Mouse (Mus musculus) CH12.LX (cell line): ENCODE measurements at regions not wholly inside any gene's neighbourhood (a gene's known extent, or its start where the extent isn't known, plus 50 kb on each side); places are given as distances from the start of the nearest gene placed in this dataset.

Experiments used
- DNase-seq: peaks from one replicate; pipeline ENCODE4 v3.0.0-alpha.2; 2013; ENCODE audit errors: extremely low read depth
- H3K27ac ChIP-seq: 2 replicates; pipeline ENCODE4 v1.5.1; 2012; ENCODE audit warnings: low read depth, mild to moderate bottlenecking, control low read depth, moderate library complexity; ENCODE audit not compliant: insufficient read depth
- H3K27me3 ChIP-seq: replicated peaks from 2 replicates; pipeline ENCODE3; 2012; ENCODE audit warnings: inconsistent platforms
- H3K36me3 ChIP-seq, 2 experiments: replicated peaks in 1 of 2; 2 replicates each; pipeline versions ENCODE3 to v1.6.1; 2012; ENCODE audit warnings: inconsistent platforms in 1 of 2, low read length in 1 of 2, mild to moderate bottlenecking in 1 of 2, mixed read lengths in 1 of 2, moderate library complexity in 1 of 2; ENCODE audit not compliant: control insufficient read depth in 1 of 2, insufficient read depth in 1 of 2
- H3K4me1 ChIP-seq, 2 experiments: 2 replicates each; pipeline ENCODE4 v1.6.1; 2012; ENCODE audit warnings: inconsistent platforms in 1 of 2, moderate library complexity in 1 of 2; ENCODE audit not compliant: insufficient read depth in 2 of 2, control insufficient read depth in 1 of 2
- H3K4me2 ChIP-seq: 2 replicates; pipeline ENCODE4 v1.6.1; 2012; ENCODE audit warnings: low read depth, mild to moderate bottlenecking, control low read depth; ENCODE audit not compliant: poor library complexity, insufficient read depth, severe bottlenecking
- H3K4me3 ChIP-seq, 3 experiments: fragments of 150-350 bp in 1 of 3; sonication (generic) in 1 of 3; replicated peaks in 1 of 3; 2 replicates each; pipeline versions ENCODE3 to v1.5.1; 2011 to 2012; ENCODE audit warnings: low read depth in 2 of 3, low read length in 2 of 3, mild to moderate bottlenecking in 2 of 3, moderate library complexity in 2 of 3, control low read depth in 1 of 3, improper control_type of control experiment in 1 of 3, inconsistent platforms in 1 of 3, mixed read lengths in 1 of 3; ENCODE audit not compliant: poor library complexity in 1 of 3
- H3K79me2 ChIP-seq: replicated peaks from 2 replicates; pipeline ENCODE4 v1.6.1; 2012; ENCODE audit warnings: mild to moderate bottlenecking, moderate library complexity; ENCODE audit not compliant: control insufficient read depth, poor library complexity, insufficient read depth, severe bottlenecking; ENCODE audit errors: extremely low read depth
- H3K9ac ChIP-seq: 2 replicates; pipeline ENCODE4 v1.6.1; 2012; ENCODE audit warnings: low read depth, mild to moderate bottlenecking, control low read depth, moderate library complexity; ENCODE audit not compliant: insufficient read depth
- H3K9me3 ChIP-seq: replicated peaks from 2 replicates; pipeline ENCODE3; 2012; ENCODE audit warnings: low read length, inconsistent platforms, mixed read lengths
- BHLHE40 ChIP-seq: IDR thresholded peaks from 2 replicates; pipeline ENCODE4 v1.6.1; 2011; ENCODE audit warnings: mild to moderate bottlenecking, low read depth, low read length, improper control_type of control experiment
- CHD1 ChIP-seq: IDR thresholded peaks from 2 replicates; pipeline ENCODE4 v1.6.1; 2012; ENCODE audit warnings: low read depth, low read length, improper control_type of control experiment, inconsistent platforms
- CHD2 ChIP-seq: IDR thresholded peaks from 2 replicates; pipeline ENCODE4 v1.6.1; 2011; ENCODE audit warnings: low read length, improper control_type of control experiment
- ETS1 ChIP-seq: conservative IDR thresholded peaks from 2 replicates; pipeline ENCODE4 v1.6.1; 2012; ENCODE audit warnings: low read depth, mild to moderate bottlenecking, inconsistent platforms, low read length, improper control_type of control experiment, moderate library complexity
- GABPA ChIP-seq: IDR thresholded peaks from 2 replicates; pipeline ENCODE4 v1.6.1; 2012; ENCODE audit warnings: low read depth, low read length, improper control_type of control experiment, inconsistent platforms; ENCODE audit not compliant: insufficient replicate concordance
- IRF4 ChIP-seq: IDR thresholded peaks from 2 replicates; pipeline ENCODE4 v1.6.1; 2014; ENCODE audit warnings: low read depth, mild to moderate bottlenecking, inconsistent platforms, low read length, improper control_type of control experiment
- JUND ChIP-seq: conservative IDR thresholded peaks from 2 replicates; pipeline ENCODE4 v1.6.1; 2011; ENCODE audit warnings: low read depth, low read length, improper control_type of control experiment
- KAT2A ChIP-seq: IDR thresholded peaks from 2 replicates; pipeline ENCODE4 v1.6.1; 2012; ENCODE audit warnings: low read length, improper control_type of control experiment, inconsistent platforms; ENCODE audit not compliant: insufficient replicate concordance
- MAFK ChIP-seq: IDR thresholded peaks from 2 replicates; pipeline ENCODE4 v1.6.1; 2011; ENCODE audit warnings: low read length, improper control_type of control experiment; ENCODE audit not compliant: insufficient replicate concordance
- MAX ChIP-seq: IDR thresholded peaks from 2 replicates; pipeline ENCODE4 v1.6.1; 2011; ENCODE audit warnings: low read length, improper control_type of control experiment
- MAZ ChIP-seq: IDR thresholded peaks from 2 replicates; pipeline ENCODE4 v1.6.1; 2012; ENCODE audit warnings: low read depth, mild to moderate bottlenecking, inconsistent platforms, low read length, improper control_type of control experiment, moderate library complexity
- MEF2A ChIP-seq: IDR thresholded peaks from 2 replicates; pipeline ENCODE4 v1.6.1; 2014; ENCODE audit warnings: low read depth, mild to moderate bottlenecking, inconsistent platforms, low read length, improper control_type of control experiment, borderline replicate concordance
- MXI1 ChIP-seq: IDR thresholded peaks from 2 replicates; pipeline ENCODE4 v1.6.1; 2011; ENCODE audit warnings: mild to moderate bottlenecking, low read depth, low read length, improper control_type of control experiment
- MYC ChIP-seq: IDR thresholded peaks from 2 replicates; pipeline ENCODE4 v1.6.1; 2011; ENCODE audit warnings: low read depth, mild to moderate bottlenecking, improper control_type of control experiment, low read length
- NELFE ChIP-seq: IDR thresholded peaks from 2 replicates; pipeline ENCODE4 v1.6.1; 2011; ENCODE audit warnings: low read depth, low read length, improper control_type of control experiment
- POLR2A ChIP-seq: IDR thresholded peaks from 2 replicates; pipeline ENCODE4 v1.6.1; 2011; ENCODE audit warnings: low read depth, mild to moderate bottlenecking, improper control_type of control experiment, low read length
- RAD21 ChIP-seq: IDR thresholded peaks from 2 replicates; pipeline ENCODE4 v1.6.1; 2011; ENCODE audit warnings: low read depth, mild to moderate bottlenecking, low read length, improper control_type of control experiment, moderate library complexity
- RCOR1 ChIP-seq: conservative IDR thresholded peaks from 2 replicates; pipeline ENCODE4 v1.6.1; 2012; ENCODE audit warnings: low read depth, mild to moderate bottlenecking, inconsistent platforms, low read length, improper control_type of control experiment
- SIN3A ChIP-seq: IDR thresholded peaks from 2 replicates; pipeline ENCODE4 v1.6.1; 2012; ENCODE audit warnings: low read length, improper control_type of control experiment, inconsistent platforms
- SMC3 ChIP-seq: IDR thresholded peaks from 2 replicates; pipeline ENCODE4 v1.6.1; 2011; ENCODE audit warnings: low read depth, low read length, improper control_type of control experiment
- TBP ChIP-seq: conservative IDR thresholded peaks from 2 replicates; pipeline ENCODE4 v1.6.1; 2011; ENCODE audit warnings: low read depth, low read length, improper control_type of control experiment
- TCF12 ChIP-seq: IDR thresholded peaks from 2 replicates; pipeline ENCODE4 v1.6.1; 2014; ENCODE audit warnings: low read depth, mild to moderate bottlenecking, inconsistent platforms, low read length, improper control_type of control experiment
- USF1 ChIP-seq: IDR thresholded peaks from 2 replicates; pipeline ENCODE4 v1.6.1; 2014; ENCODE audit warnings: low read depth, mild to moderate bottlenecking, inconsistent platforms, low read length, improper control_type of control experiment
- ZC3H11A ChIP-seq: IDR thresholded peaks from 2 replicates; pipeline ENCODE4 v1.6.1; 2012; ENCODE audit warnings: low read depth, mild to moderate bottlenecking, inconsistent platforms, low read length, improper control_type of control experiment
- ZKSCAN1 ChIP-seq: IDR thresholded peaks from 2 replicates; pipeline ENCODE4 v1.6.1; 2012; ENCODE audit warnings: low read depth, inconsistent platforms, low read length, improper control_type of control experiment, borderline replicate concordance
- ZMIZ1 ChIP-seq: IDR thresholded peaks from 2 replicates; pipeline ENCODE4 v1.6.1; 2012; ENCODE audit warnings: low read depth, mild to moderate bottlenecking, inconsistent platforms, low read length, improper control_type of control experiment
- ZNF384 ChIP-seq: IDR thresholded peaks from 2 replicates; pipeline ENCODE4 v1.6.1; 2012; ENCODE audit warnings: low read depth, low read length, improper control_type of control experiment, inconsistent platforms
- dilution Hi-C: fragments of 300-500 bp; cut with MboI; formaldehyde crosslinking; loops from 2 replicates; pipeline ENCODE4 v1.14.3; 2020; ENCODE audit warnings: low sequenced_read_pairs; ENCODE audit not compliant: extremely low pct_unique_long_range_greater_than_20kb, extremely low pct_ligation_motif_present
- in situ Hi-C: fragments of 300-500 bp; cut with MboI; formaldehyde crosslinking; loops from 3 replicates; pipeline ENCODE4 v1.14.3; 2019; ENCODE audit warnings: low sequenced_read_pairs, low pct_ligation_motif_present, low pct_unique_long_range_greater_than_20kb, mixed read lengths

DNA sequence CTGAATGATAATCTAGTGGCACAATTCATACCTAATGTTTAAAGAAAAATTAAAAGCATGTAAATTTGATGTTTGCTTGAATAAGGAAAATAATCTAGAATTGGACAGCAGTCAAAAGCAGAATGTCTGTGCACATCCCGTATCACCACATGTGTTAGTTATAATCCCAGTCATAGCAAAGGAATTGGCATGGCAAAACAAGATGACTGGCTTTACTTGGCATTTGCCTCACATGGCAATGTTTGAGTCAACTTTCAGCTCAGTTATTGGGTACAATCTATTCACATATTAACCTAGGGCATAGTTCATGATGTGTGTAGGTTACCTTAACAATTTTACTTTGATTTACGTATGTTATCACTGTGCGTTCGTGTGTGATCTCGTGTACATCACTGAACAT lies 628.8 kb upstream of the Sox9 start:
- Histone ChIP-seq H3K9me3 (peaks cover 68% of the 10 kb centered on the region), H3K9ac (no peak overlapping the region), H3K27me3 (no peaks in the 10 kb centered on the region), H3K4me3 (no peak overlapping the region), H3K36me3 (no peaks in the 10 kb centered on the region), H3K79me2 (no peaks in the 10 kb centered on the region), H3K4me1 (no peaks in the 10 kb centered on the region), H3K4me2 (no peak overlapping the region), H3K27ac (no peak overlapping the region)
- dilution Hi-C loops: no loop called here
- in situ Hi-C loops: no loop called here
- DNase-seq: no peak
- TF ChIP-seq ZMIZ1: no peak
- TF ChIP-seq SMC3: no peak
- TF ChIP-seq RAD21: no peak
- no peak for TF ChIP-seq NELFE
- no peak for TF ChIP-seq MAFK
- TF ChIP-seq ZNF384: no peak
- no peak for TF ChIP-seq TBP
- no peak for TF ChIP-seq GABPA
- TF ChIP-seq MAX: no peak
- TF ChIP-seq IRF4: no peak
- TF ChIP-seq CHD2: no peak
- TF ChIP-seq KAT2A: no peak
- TF ChIP-seq SIN3A: no peak
- TF ChIP-seq JUND: no peak
- no peak for TF ChIP-seq MYC
- no peak for TF ChIP-seq POLR2A
- no peak for TF ChIP-seq CHD1
- no peak for TF ChIP-seq ETS1
- no peak for TF ChIP-seq TCF12
- TF ChIP-seq USF1: no peak

DNA sequence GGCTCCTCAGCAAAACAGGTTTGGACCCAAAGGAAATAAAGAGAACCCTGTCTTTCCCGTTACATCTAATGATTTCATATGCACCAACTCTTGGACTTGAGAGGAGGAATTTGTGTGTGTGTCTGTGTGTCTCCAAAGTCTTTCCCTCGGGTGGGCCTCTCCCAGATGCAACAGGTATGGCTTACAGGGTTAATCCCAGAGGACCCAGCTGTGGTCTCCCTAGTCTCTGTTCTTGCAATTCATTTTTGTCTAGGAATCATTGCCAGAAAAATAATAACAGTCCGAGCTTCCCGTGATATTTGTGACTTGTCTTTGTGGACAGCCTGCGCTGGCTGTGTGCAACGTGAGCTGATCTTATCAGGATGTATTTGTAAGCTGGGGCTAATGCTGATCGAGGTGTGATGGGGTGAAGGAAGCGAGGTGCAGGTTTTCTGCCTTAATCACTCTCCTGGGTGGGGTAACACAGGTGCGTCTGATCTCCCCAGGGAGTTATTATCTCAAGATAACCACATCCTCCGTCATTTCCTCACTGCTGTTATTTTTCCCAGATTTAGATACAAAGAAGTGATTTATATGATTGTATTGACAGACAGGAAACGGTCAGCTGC lies 627.2 kb upstream of the Sox9 start:
- no peak overlapping the region for H3K27ac ChIP-seq
- no peak overlapping the region for H3K4me2 ChIP-seq
- no peak for DNase-seq
- no peaks in the 10 kb centered on the region for H3K4me1 ChIP-seq
- no peaks in the 10 kb centered on the region for H3K79me2 ChIP-seq
- no peak for TF ChIP-seq USF1
- TF ChIP-seq SIN3A: no peak
- no peak for TF ChIP-seq ZC3H11A
- no peak for TF ChIP-seq MAZ
- no peak for TF ChIP-seq BHLHE40
- TF ChIP-seq TCF12: no peak
- TF ChIP-seq SMC3: no peak
- TF ChIP-seq MXI1: no peak
- no peak for TF ChIP-seq CHD2
- no peak for TF ChIP-seq MEF2A
- TF ChIP-seq ZKSCAN1: no peak
- TF ChIP-seq RCOR1: no peak
- H3K9me3 ChIP-seq: peaks cover 67% of the 10 kb centered on the region
- H3K4me3 ChIP-seq: no peak overlapping the region
- no peaks in the 10 kb centered on the region for H3K36me3 ChIP-seq
- in situ Hi-C loops: no loop called here
- H3K27me3 ChIP-seq: no peaks in the 10 kb centered on the region
- dilution Hi-C loops: no loop called here
- no peak overlapping the region for H3K9ac ChIP-seq
